Mouse (Mus musculus) limb, embryonic 10.5 days (tissue): ENCODE measurements around the gene Micall1. TPM values are rescaled to one million over a fixed set of nuclear protein-coding genes. Genes with fewer than 3 reads are reported as not detected.

ENCODE experiments used
- DNase-seq: peaks from one replicate; pipeline ENCODE4 v3.0.0-alpha.2; 2017; ENCODE audit warnings: low spot score
- H3K27ac ChIP-seq: fragments of 300-500 bp; sonication (generic); 2 replicates; pipeline ENCODE4 v1.5.1; 2016; ENCODE audit warnings: mild to moderate bottlenecking
- H3K27me3 ChIP-seq: fragments of 300-500 bp; sonication (generic); 2 replicates; pipeline ENCODE4 v1.6.1; 2016; ENCODE audit warnings: low read depth, mild to moderate bottlenecking; ENCODE audit not compliant: poor library complexity, severe bottlenecking
- H3K36me3 ChIP-seq: fragments of 300-500 bp; sonication (generic); 2 replicates; pipeline ENCODE4 v1.6.1; 2016; ENCODE audit warnings: mild to moderate bottlenecking, moderate library complexity
- H3K4me1 ChIP-seq: fragments of 300-500 bp; sonication (generic); 2 replicates; pipeline ENCODE4 v1.6.1; 2016
- H3K4me3 ChIP-seq: fragments of 300-500 bp; sonication (generic); 2 replicates; pipeline ENCODE4 v1.5.1; 2016; ENCODE audit warnings: mild to moderate bottlenecking, moderate library complexity
- H3K9me3 ChIP-seq: fragments of 300-500 bp; sonication (generic); replicated peaks from 2 replicates; pipeline ENCODE4 v1.6.1; 2016; ENCODE audit warnings: mild to moderate bottlenecking
- WGBS: fragments of 180-500 bp; shearing (Covaris S2); methylation state at CpG from one replicate; pipeline ENCODE4 v1.1.7; 2016; 5-methylcytosine and 5-hydroxymethylcytosine counted together
- polyA plus RNA-seq: library from polyadenylated mRNA; unstranded; fragments of >200 nt; fragmentation: Nextera tagmentation; extraction: Ambion mirVana; gene quantifications from 2 replicates; pipeline ENCODE4 v1.2.1, GENCODE M21; 2016

Micall1 gene
- polyA plus RNA-seq, 1 experiment from 2014 or later: 9.7 TPM

- Histone ChIP-seq H3K27ac (peak within 1 kb of the TSS; percentile 86), H3K36me3 (peaks cover 29% of the 10 kb centered on the region), H3K27me3 (no peaks in the 10 kb centered on the region), H3K4me3 (peak within 1 kb of the TSS; percentile 98), H3K4me1 (peaks cover 22% of the 10 kb centered on the region), H3K9me3 (no peaks in the 10 kb centered on the region)
- under 1% methylated on average over 57 of the region's 57 CpGs for WGBS
- DNase-seq: peak; percentile 98
Observed at GRCm38 (mm10) chr15:79140866-79141565, 32.3 kb downstream of the Micall1 start, which contains the start of the genes Polr2f and 1700088E04Rik. Gene Polr2f, plus strand, starts transcription at chr15:79141009. Gene 1700088E04Rik, minus strand, starts transcription at chr15:79141253.

- Histone ChIP-seq H3K4me1 (peaks cover 18% of the 10 kb centered on the region), H3K36me3 (peaks cover 34% of the 10 kb centered on the region), H3K27me3 (no peaks in the 10 kb centered on the region), H3K9me3 (no peaks in the 10 kb centered on the region), H3K4me3 (peak overlapping the region; percentile 98), H3K27ac (peak overlapping the region; percentile 86)
- DNase-seq: no peak
- 1% methylated on average over 7 of the region's 7 CpGs for WGBS
Observed at GRCm38 (mm10) chr15:79141566-79141917, 32.8 kb downstream of the Micall1 start.

GRCm38 (mm10) chr15:79143316-79143715, 34.6 kb downstream of the Micall1 start:
- WGBS: 84% methylated on average over 12 of the region's 12 CpGs
- Histone ChIP-seq H3K4me1 (peaks cover 18% of the 10 kb centered on the region), H3K36me3 (peaks cover 52% of the 10 kb centered on the region), H3K4me3 (no peak overlapping the region), H3K27me3 (no peaks in the 10 kb centered on the region), H3K27ac (no peak overlapping the region), H3K9me3 (no peaks in the 10 kb centered on the region)
- DNase-seq: no peak

GRCm38 (mm10) chr15:79144021-79144420, 35.3 kb downstream of the Micall1 start:
- Histone ChIP-seq H3K4me3 (no peak overlapping the region), H3K36me3 (peaks cover 59% of the 10 kb centered on the region), H3K9me3 (no peaks in the 10 kb centered on the region), H3K27me3 (no peaks in the 10 kb centered on the region), H3K4me1 (peaks cover 18% of the 10 kb centered on the region), H3K27ac (no peak overlapping the region)
- 91% methylated on average over 8 of the region's 8 CpGs for WGBS
- no peak for DNase-seq

- Histone ChIP-seq H3K4me3 (no peak overlapping the region), H3K4me1 (peaks cover 16% of the 10 kb centered on the region), H3K9me3 (no peaks in the 10 kb centered on the region), H3K27me3 (no peaks in the 10 kb centered on the region), H3K27ac (no peak overlapping the region), H3K36me3 (peaks cover 71% of the 10 kb centered on the region)
- WGBS: 93% methylated on average over 7 of the region's 7 CpGs
- DNase-seq: no peak
Observed at GRCm38 (mm10) chr15:79145522-79145921, 36.8 kb downstream of the Micall1 start.

DNA sequence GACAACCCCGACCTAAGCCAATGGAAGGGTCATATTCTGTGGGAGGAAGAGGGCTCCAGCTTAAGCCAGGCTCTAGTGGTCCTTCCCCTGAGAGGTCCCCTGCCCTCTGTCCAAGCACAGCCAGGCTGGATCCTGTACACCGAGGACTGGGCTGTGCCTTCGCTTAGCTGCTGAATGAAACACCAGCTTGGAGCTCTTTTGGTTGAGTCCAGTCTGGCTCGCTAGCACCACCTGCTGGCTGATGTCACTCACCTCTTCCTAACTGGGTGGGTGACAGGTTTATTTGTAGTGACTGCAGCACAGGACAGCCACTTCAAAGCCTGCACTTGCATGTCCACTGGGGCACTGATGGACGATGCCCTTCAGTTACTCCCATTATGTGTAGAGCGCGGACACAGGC, 39.8 kb downstream of the Micall1 start:
- Histone ChIP-seq H3K27me3 (no peaks in the 10 kb centered on the region), H3K4me3 (no peak overlapping the region), H3K9me3 (no peaks in the 10 kb centered on the region), H3K36me3 (peaks cover 97% of the 10 kb centered on the region), H3K27ac (no peak overlapping the region), H3K4me1 (peaks cover 21% of the 10 kb centered on the region)
- peak; percentile 94 for DNase-seq
- WGBS: 54% methylated on average over 7 of the region's 7 CpGs

GRCm38 (mm10) chr15:79151881-79152280, 43.2 kb downstream of the Micall1 start:
- H3K4me1 ChIP-seq: peaks cover 36% of the 10 kb centered on the region
- H3K27ac ChIP-seq: peak overlapping the region; percentile 75
- H3K4me3 ChIP-seq: no peak overlapping the region
- no peak for DNase-seq
- H3K9me3 ChIP-seq: no peaks in the 10 kb centered on the region
- 87% methylated on average over 8 of the region's 8 CpGs for WGBS
- H3K27me3 ChIP-seq: peaks cover 5% of the 10 kb centered on the region; the same call in 1 of the 2 replicates
- H3K36me3 ChIP-seq: peaks cover 63% of the 10 kb centered on the region

- Histone ChIP-seq H3K27me3 (peaks cover 12% of the 10 kb centered on the region; the same call in 1 of the 2 replicates), H3K4me3 (no peak overlapping the region), H3K4me1 (peaks cover 36% of the 10 kb centered on the region), H3K27ac (peak overlapping the region; percentile 46), H3K36me3 (peaks cover 55% of the 10 kb centered on the region), H3K9me3 (no peaks in the 10 kb centered on the region)
- no peak for DNase-seq
- 61% methylated on average over 6 of the region's 6 CpGs for WGBS
Observed at GRCm38 (mm10) chr15:79152709-79153108, 44.0 kb downstream of the Micall1 start.

DNA sequence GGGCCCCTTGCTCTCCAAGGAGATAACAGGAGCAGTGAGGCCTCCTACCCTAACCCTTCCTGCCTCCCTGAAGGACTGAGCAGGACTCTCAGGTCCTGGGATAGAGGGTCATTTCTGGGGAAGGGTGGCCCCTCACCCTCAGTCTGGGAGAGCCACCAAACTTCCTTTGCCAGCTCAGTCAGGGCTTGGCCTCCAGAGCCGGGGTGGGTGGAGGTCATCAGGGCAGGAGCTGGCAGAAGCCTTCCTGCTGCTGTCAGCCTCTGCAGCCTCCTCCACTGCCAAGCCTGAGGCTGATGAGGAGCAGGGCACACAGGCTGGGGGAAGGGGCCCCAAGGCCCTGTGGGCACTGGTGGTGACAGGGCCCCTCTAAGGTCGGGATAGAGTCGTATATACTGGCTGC, 46.9 kb downstream of the Micall1 start:
- H3K4me3 ChIP-seq: no peak overlapping the region

GRCm38 (mm10) chr15:79162301-79162700, 53.6 kb downstream of the Micall1 start:
- Histone ChIP-seq H3K27me3 (peaks cover 98% of the 10 kb centered on the region), H3K27ac (no peak overlapping the region), H3K4me1 (peaks cover 41% of the 10 kb centered on the region), H3K36me3 (no peaks in the 10 kb centered on the region), H3K9me3 (no peaks in the 10 kb centered on the region), H3K4me3 (no peak overlapping the region)
- 68% methylated on average over 7 of the region's 7 CpGs for WGBS
- DNase-seq: no peak

More for the DNA sequence above, 46.9 kb downstream of the Micall1 start:
- 0 out of 2 replicates have a peak overlapping the region, but pooled peaks have one; percentile 40 for H3K27ac ChIP-seq
- no peaks in the 10 kb centered on the region for H3K9me3 ChIP-seq
- H3K27me3 ChIP-seq: peaks cover 40% of the 10 kb centered on the region
- DNase-seq: no peak
- peaks cover 29% of the 10 kb centered on the region for H3K36me3 ChIP-seq
- 43% methylated on average over 3 of the region's 3 CpGs for whole genome bisulfite sequencing
- peaks cover 41% of the 10 kb centered on the region for H3K4me1 ChIP-seq

- WGBS: 44% methylated on average over 14 of the region's 14 CpGs
- H3K4me3 ChIP-seq: no peak overlapping the region
- peaks cover 93% of the 10 kb centered on the region for H3K27me3 ChIP-seq
- H3K9me3 ChIP-seq: no peaks in the 10 kb centered on the region
- H3K4me1 ChIP-seq: peaks cover 45% of the 10 kb centered on the region
- DNase-seq: no peak
- no peaks in the 10 kb centered on the region for H3K36me3 ChIP-seq
- no peak overlapping the region for H3K27ac ChIP-seq
Observed at GRCm38 (mm10) chr15:79162822-79163221, 54.1 kb downstream of the Micall1 start.

- Histone ChIP-seq H3K4me3 (peak overlapping the region; percentile 36), H3K27ac (no peak overlapping the region)
Observed at GRCm38 (mm10) chr15:79164251-79164650, 55.6 kb downstream of the Micall1 start.

GRCm38 (mm10) chr15:79165140-79165539, 56.4 kb downstream of the Micall1 start, which contains the start of gene Sox10:
Gene Sox10, minus strand, starts transcription at chr15:79165240.
- peaks cover 70% of the 10 kb centered on the region for H3K27me3 ChIP-seq
- H3K4me1 ChIP-seq: peaks cover 47% of the 10 kb centered on the region
- H3K9me3 ChIP-seq: no peaks in the 10 kb centered on the region
- DNase-seq: no peak
- WGBS: 41% methylated on average over 5 of the region's 5 CpGs
- peak within 1 kb of the TSS; percentile 21 for H3K27ac ChIP-seq
- H3K36me3 ChIP-seq: no peaks in the 10 kb centered on the region
- H3K4me3 ChIP-seq: peak within 1 kb of the TSS; percentile 36

More at GRCm38 (mm10) chr15:79164251-79164650, 55.6 kb downstream of the Micall1 start:
- peak; percentile 43 for DNase-seq
- WGBS: 2% methylated on average over 13 of the region's 15 CpGs
- Histone ChIP-seq H3K27me3 (peaks cover 79% of the 10 kb centered on the region), H3K9me3 (no peaks in the 10 kb centered on the region), H3K4me1 (peaks cover 46% of the 10 kb centered on the region), H3K36me3 (no peaks in the 10 kb centered on the region)
